10 mouse cellular contexts compared by ENCODE assay signal in the genomic region with DNA sequence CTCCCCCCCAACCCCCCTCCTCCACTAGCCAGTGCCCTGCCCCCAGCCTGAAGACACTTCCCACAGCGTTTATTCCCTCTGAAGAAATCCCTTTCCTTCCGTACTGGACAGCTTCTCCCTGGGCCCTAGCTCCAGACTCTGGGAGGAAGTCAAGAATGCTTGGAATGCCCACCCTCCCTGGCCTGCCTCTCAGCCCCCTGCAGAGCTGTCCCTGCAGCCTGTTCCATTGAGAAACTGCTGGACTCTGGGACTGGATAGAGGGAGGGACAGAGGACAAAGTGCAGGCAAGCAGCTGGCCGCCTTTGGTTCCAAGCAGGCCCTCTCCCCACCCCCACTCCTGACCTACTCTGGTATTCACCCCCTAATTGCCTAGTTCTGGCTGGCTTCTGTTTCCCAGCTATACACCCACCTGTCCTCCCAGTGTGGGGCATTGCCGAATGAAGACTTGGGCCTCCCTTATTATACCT. TPM values are rescaled to one million over a fixed set of nuclear protein-coding genes. Genes with fewer than 3 reads are reported as not detected.
A peak's percentile ranks its signal among the peaks of the same experiment; 100 is the strongest.
DNase-seq lines count a peak whose midpoint lies in the region; ATAC-seq lines count a peak whose summit lies in the region.
"Had no signal": no experiment of that assay in that cellular context is flagged by ENCODE, and none has a peak within 500 bp of the region (broad histone marks: within the 10 kb centered on the region; RNA-seq: fewer than 3 reads in every experiment).

No protein-coding gene starts in this region.

- no peaks in the 10 kb centered on the region for H3K27me3 ChIP-seq in intestine, embryonic 16.5 days (replicated peaks; ENCODE audit: control insufficient read depth, insufficient read depth, low read length)
- H3K27me3 ChIP-seq in liver, embryonic 16.5 days (ENCODE audit: control insufficient read depth, insufficient read depth, low read depth, low read length) = no peaks in the 10 kb centered on the region

- peak overlapping the region; percentile 66 for H3K27ac ChIP-seq in intestine, embryonic 16.5 days (ENCODE audit: low read length)
- peak overlapping the region; percentile 73 for H3K27ac ChIP-seq in liver, embryonic 16.5 days (ENCODE audit: low read length)

- peak; percentile 92 for ATAC-seq in intestine, embryonic 16.5 days
- peak; percentile 86 for ATAC-seq in liver, embryonic 16.5 days (ENCODE audit: low read depth)

- 9% methylated on average over 4 of the region's 4 CpGs for WGBS in intestine, embryonic 16.5 days
- 43% methylated on average over 4 of the region's 4 CpGs for WGBS in liver, embryonic 16.5 days (ENCODE audit: insufficient replicate concordance)

- peak; percentile 31 for DNase-seq in ovary, postnatal 36 days (ENCODE audit: low spot score)
- no peak for DNase-seq in ovary, postnatal 14 days (ENCODE audit: low spot score)
- DNase-seq in gastrocnemius, postnatal 4 days (ENCODE audit: low spot score in 2 of 2) = peak; percentile 37 to 62
- DNase-seq in skeletal muscle tissue, adult 2 months (ENCODE audit: low read depth, low spot score) = peak; percentile 65
- DNase-seq in layer of hippocampus, postnatal 10 days (ENCODE audit: low spot score in 2 of 2) = no peak
- DNase-seq in natural killer cell, adult 2 months (ENCODE audit: low spot score in 2 of 2) = no peak

- peak overlapping the region; percentile 12; the same call in 1 of the 2 replicates for H3K4me2 ChIP-seq in intestine, embryonic 16.5 days (ENCODE audit: low read depth, low read length)
- no peak overlapping the region for H3K4me2 ChIP-seq in liver, embryonic 16.5 days (ENCODE audit: low read depth, low read length)

- H3K36me3 ChIP-seq in intestine, embryonic 16.5 days (ENCODE audit: control insufficient read depth, insufficient read depth, low read length) = no peaks in the 10 kb centered on the region
- 0 out of 2 replicates have a peak, but pooled peaks cover 4% of the 10 kb centered on the region for H3K36me3 ChIP-seq in liver, embryonic 16.5 days (ENCODE audit: control insufficient read depth, insufficient read depth)

- H3K9ac ChIP-seq in intestine, embryonic 16.5 days (ENCODE audit: low read depth, low read length) = 0 out of 2 replicates have a peak overlapping the region, but pooled peaks have one; percentile 33
- H3K9ac ChIP-seq in liver, embryonic 16.5 days (ENCODE audit: low read depth, low read length) = no peak overlapping the region

- no peak overlapping the region for H3K4me3 ChIP-seq in intestine, embryonic 16.5 days (ENCODE audit: low read length)
- H3K4me3 ChIP-seq in liver, embryonic 16.5 days (ENCODE audit: low read depth, low read length) = no peak overlapping the region

- H3K4me1 ChIP-seq in intestine, embryonic 16.5 days (ENCODE audit: control insufficient read depth, insufficient read depth, low read length) = peaks cover 31% of the 10 kb centered on the region
- H3K4me1 ChIP-seq in liver, embryonic 16.5 days (ENCODE audit: control insufficient read depth, low read depth, low read length) = peaks cover 24% of the 10 kb centered on the region

- no peaks in the 10 kb centered on the region for H3K9me3 ChIP-seq in intestine, embryonic 16.5 days (ENCODE audit: control insufficient read depth, low read length)
- H3K9me3 ChIP-seq in liver, embryonic 16.5 days (replicated peaks; ENCODE audit: control insufficient read depth, low read length) = no peaks in the 10 kb centered on the region

RNA-seq across cellular contexts. Expression of a gene that starts 17.8 kb away (rescaled TPM):
- total RNA-seq in gastrocnemius, postnatal 4 days (2021) = 1 to 10 TPM; 2.8 to 2.9 TPM
- polyA plus RNA-seq in intestine, embryonic 16.5 days (2015; fragmentation: Nextera tagmentation; extraction: Ambion mirVana) = 4.6 and 5.6 TPM in 2 replicates
- 3.2 and 3.6 TPM in 2 replicates for polyA plus RNA-seq in liver, embryonic 16.5 days (2015; fragmentation: Nextera tagmentation; extraction: Ambion mirVana)
- total RNA-seq in layer of hippocampus, postnatal 10 days (2021) = 1 to 10 TPM; 3.1 TPM

RNA-seq across cellular contexts. Expression of a gene that starts 35.3 kb away (rescaled TPM):
- under 1 TPM; 0.49 to 0.98 TPM for total RNA-seq in gastrocnemius, postnatal 4 days (2021)
- polyA plus RNA-seq in intestine, embryonic 16.5 days (2015; fragmentation: Nextera tagmentation; extraction: Ambion mirVana) = 0.09 and 0.33 TPM in 2 replicates
- polyA plus RNA-seq in liver, embryonic 16.5 days (2015; fragmentation: Nextera tagmentation; extraction: Ambion mirVana) = 0.06 and 0.11 TPM in 2 replicates
- total RNA-seq in layer of hippocampus, postnatal 10 days (2021) = 10 to 100 TPM; 11.1 to 11.5 TPM
- total RNA-seq: CH12.LX; hematopoietic stem cell, adult 5-6 weeks had no signal

RNA-seq across cellular contexts. Expression of a gene that starts 57.4 kb away (rescaled TPM):
- total RNA-seq in gastrocnemius, postnatal 4 days (2021) = 10 to 100 TPM; 27.0 to 29.6 TPM
- polyA plus RNA-seq in intestine, embryonic 16.5 days (2015; fragmentation: Nextera tagmentation; extraction: Ambion mirVana) = 9.4 and 12.2 TPM in 2 replicates
- 631 and 674 TPM in 2 replicates for polyA plus RNA-seq in liver, embryonic 16.5 days (2015; fragmentation: Nextera tagmentation; extraction: Ambion mirVana)
- total RNA-seq in layer of hippocampus, postnatal 10 days (2021) = 100 to 1,000 TPM; 171 to 181 TPM

Comparison
In these comparisons a context has a peak if more than half of its experiments do, and no peak if none do; other contexts are left out.
1. DNase-seq: peak in ovary, postnatal 36 days (single experiment), gastrocnemius, postnatal 4 days (2 of 2) and skeletal muscle tissue, adult 2 months (single experiment); none in ovary, postnatal 14 days (single experiment), layer of hippocampus, postnatal 10 days (0 of 2) and natural killer cell, adult 2 months (0 of 2).
2. RNA of a gene that starts 35.3 kb away (total RNA-seq): 11.1 to 11.5 TPM in layer of hippocampus, postnatal 10 days; 0.49 to 0.98 TPM in gastrocnemius, postnatal 4 days; every median in the first group is over 4 times any median in the second.
3. RNA of a gene that starts 57.4 kb away (total RNA-seq): 171 to 181 TPM in layer of hippocampus, postnatal 10 days; 27.0 to 29.6 TPM in gastrocnemius, postnatal 4 days; every median in the first group is over 4 times any median in the second.